Mouse (Mus musculus) erythroblast, embryonic 14.5 days (primary cell): Measurements from ENCODE around the gene Notum. TPM values are rescaled to one million over a fixed set of nuclear protein-coding genes. Genes with fewer than 3 reads are reported as not detected.
A peak's percentile ranks its signal among the peaks of the same experiment; 100 is the strongest.

Source experiments
- H3K27me3 ChIP-seq: 2 replicates; pipeline ENCODE4 v1.6.1; 2012; ENCODE audit warnings: inconsistent platforms; ENCODE audit not compliant: control insufficient read depth
- H3K36me3 ChIP-seq: 2 replicates; pipeline ENCODE4 v1.6.1; 2012; ENCODE audit warnings: mild to moderate bottlenecking, inconsistent platforms; ENCODE audit not compliant: control insufficient read depth
- H3K4me1 ChIP-seq: 2 replicates; pipeline ENCODE4 v1.6.1; 2012; ENCODE audit warnings: inconsistent platforms; ENCODE audit not compliant: control insufficient read depth
- H3K4me3 ChIP-seq: replicated peaks from 2 replicates; pipeline ENCODE3; 2012; ENCODE audit warnings: moderate library complexity, mild to moderate bottlenecking, inconsistent platforms
- H3K9me3 ChIP-seq: 2 replicates; pipeline ENCODE4 v1.6.1; 2012; ENCODE audit warnings: low read length, inconsistent platforms, mixed read lengths; ENCODE audit not compliant: control insufficient read depth
- GATA1 ChIP-seq: IDR thresholded peaks from 2 replicates; pipeline ENCODE4 v1.6.1; 2012; ENCODE audit warnings: low read length, inconsistent platforms, mixed read lengths
- TAL1 ChIP-seq: IDR thresholded peaks from 3 replicates; pipeline ENCODE4 v1.6.1; 2012; ENCODE audit warnings: low read length, inconsistent platforms, mixed read lengths
- polyA plus RNA-seq: library from polyadenylated mRNA; stranded (reverse); fragments of >175 nt; gene quantifications from 2 replicates; pipeline ENCODE4 v1.2.3, GENCODE M21; 2012

Notum gene
- polyA plus RNA-seq, 1 experiment = 0.02 TPM

DNA sequence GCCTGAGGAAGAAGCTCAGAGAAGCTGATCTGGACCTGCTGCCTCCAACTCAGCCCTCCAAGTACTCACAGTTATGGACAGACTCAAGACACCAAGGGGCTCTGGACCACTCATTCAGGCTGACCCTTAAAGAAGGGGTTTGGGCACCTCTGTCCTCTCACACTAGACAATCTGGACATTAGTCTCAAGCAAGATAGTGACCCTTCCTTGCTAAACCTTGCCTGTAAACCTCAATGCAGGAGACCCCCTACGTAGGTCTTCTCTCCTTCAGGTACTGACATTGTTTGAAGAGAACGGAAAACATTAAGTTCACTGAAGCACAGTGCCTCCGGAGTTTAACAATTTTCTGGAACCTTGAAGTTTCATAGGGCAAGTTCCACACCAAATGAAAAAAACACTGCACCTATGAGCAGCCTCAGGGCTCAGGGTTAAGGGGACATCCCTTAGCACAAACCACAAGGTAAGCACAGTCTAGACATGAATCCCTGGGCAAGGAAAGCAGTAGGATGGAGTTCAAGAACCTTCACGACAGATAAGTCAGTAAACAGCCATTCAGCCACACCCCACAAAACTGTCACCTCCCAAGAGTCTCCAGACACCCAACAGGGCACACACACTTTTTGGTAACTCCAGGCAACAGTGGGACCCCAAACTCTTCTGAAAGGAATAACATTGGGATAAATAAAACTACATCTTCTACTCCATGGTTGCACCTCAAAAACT is 29.1 kb downstream of the Notum start:
- Histone ChIP-seq H3K4me3 (peak overlapping the region; percentile 83), H3K36me3 (peaks cover 48% of the 10 kb centered on the region), H3K4me1 (peaks cover 80% of the 10 kb centered on the region), H3K9me3 (no peaks in the 10 kb centered on the region), H3K27me3 (no peaks in the 10 kb centered on the region)
- no peak for TF ChIP-seq TAL1
- no peak for TF ChIP-seq GATA1

DNA sequence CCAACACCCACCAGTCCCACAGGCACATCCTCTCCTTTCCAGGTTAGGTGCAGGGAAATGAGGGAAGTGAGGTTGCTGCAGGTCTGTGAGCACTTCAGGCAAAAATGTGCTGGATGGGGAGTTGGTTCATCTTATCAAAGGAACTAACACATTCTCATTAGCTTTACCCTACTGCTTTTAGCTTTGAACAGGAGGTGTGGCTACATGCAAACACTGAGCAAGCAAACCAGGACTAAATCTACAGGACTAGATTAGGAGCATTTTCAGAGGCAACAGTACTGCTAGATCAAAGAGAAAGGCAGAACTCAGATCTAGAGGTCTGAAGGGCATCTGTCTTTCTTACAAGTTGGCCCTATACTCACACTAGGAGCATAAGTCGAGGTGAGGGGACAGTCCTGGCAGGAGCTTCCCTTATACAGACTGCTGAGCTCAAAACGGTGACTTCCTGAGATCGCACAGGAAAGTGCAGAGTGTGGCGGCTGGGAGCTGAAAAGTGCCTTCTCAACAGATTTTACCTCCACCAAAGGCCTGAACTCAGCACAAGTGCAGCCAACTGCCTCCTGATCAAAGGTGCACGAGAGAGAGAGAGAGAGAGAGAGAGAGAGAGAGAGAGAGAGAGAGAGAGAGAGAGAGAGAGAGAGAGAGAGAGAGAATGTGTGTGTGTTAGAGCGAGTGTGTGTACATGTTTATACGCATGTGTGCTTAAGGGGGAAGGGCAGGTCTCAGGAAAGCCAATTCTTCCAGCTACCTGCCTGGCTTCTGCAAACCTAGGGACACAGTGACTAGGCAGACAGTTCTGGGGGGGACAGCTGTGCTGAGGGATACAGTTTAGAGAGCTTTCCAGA is 29.9 kb downstream of the Notum start:
- TF ChIP-seq GATA1 = no peak
- no peak for TF ChIP-seq TAL1
- Histone ChIP-seq H3K9me3 (no peaks in the 10 kb centered on the region), H3K27me3 (no peaks in the 10 kb centered on the region), H3K4me1 (peaks cover 83% of the 10 kb centered on the region), H3K4me3 (peak overlapping the region; percentile 83), H3K36me3 (peaks cover 55% of the 10 kb centered on the region)

DNA sequence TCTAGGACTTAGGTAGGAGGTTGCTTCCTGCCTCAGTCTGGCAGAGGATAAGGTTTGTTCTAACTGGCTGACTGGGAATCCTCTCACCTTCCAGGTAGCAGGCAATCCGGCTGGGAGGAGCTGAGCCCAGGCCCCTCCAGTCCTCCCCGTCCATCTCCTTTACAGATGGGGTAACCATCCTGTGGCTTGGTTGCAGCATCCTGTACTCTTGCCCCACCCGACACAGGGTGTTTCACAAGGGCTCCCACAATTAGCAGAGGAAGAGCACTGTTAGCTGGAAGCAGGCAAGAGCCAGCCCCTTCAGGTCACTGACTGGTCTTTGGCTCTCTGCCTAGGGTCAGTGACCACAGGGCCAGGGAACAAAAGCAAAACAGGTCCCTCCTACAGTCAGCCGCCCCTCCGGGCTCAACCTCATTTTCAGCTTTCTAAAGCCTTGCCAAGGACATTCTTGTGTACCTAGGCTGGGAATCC is 30.5 kb downstream of the Notum start:
- H3K4me3 ChIP-seq = peak overlapping the region; percentile 83
- no peak for TF ChIP-seq TAL1
- no peak for TF ChIP-seq GATA1
- H3K9me3 ChIP-seq = no peaks in the 10 kb centered on the region
- peaks cover 86% of the 10 kb centered on the region for H3K4me1 ChIP-seq
- no peaks in the 10 kb centered on the region for H3K27me3 ChIP-seq
- H3K36me3 ChIP-seq = peaks cover 59% of the 10 kb centered on the region

DNA sequence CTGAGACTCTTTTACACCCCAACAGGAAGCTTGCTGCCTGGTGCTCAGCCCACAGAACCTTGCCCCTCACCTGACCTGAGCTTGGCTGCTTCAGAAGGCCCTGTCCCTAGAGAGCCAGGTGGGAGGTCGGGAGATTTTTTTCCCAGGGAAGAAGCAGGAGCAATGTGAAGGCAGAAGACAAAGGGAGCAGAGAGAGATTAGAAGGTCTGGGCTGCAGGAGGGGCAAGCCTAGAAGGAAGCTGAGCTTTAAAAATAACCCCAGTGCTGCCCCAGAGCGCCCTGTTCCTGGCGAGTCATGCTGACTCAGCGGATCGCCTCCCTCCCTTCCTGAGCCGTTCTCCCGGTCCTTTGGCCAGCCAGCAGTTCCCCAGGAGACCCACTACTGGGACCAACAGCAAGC is 31.1 kb downstream of the Notum start:
- Histone ChIP-seq H3K36me3 (peaks cover 63% of the 10 kb centered on the region), H3K9me3 (no peaks in the 10 kb centered on the region), H3K4me1 (peaks cover 88% of the 10 kb centered on the region), H3K4me3 (peak overlapping the region; percentile 83), H3K27me3 (no peaks in the 10 kb centered on the region)
- TF ChIP-seq TAL1 (no peak), GATA1 (no peak)

DNA sequence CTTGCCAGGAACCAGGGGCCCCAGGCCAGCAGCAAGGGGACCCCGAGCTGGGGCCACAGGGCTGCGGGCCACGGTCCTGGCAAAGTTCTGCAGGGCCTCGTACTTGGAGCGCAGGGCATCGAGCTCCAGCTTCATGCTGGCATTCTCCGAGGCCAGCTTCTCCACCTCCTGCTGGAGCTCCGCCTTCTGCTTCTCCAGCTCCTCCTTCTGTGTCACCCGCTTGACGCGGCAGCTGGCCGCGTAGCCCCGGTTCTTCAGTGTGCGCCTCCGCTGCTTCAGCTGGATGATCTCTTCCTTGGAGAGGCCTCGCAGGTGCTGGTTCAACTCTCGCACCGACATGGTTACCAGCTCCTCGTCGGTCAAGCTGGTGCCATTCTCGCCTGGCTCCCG is 31.6 kb downstream of the Notum start:
- Histone ChIP-seq H3K4me1 (peaks cover 86% of the 10 kb centered on the region), H3K27me3 (no peaks in the 10 kb centered on the region), H3K36me3 (peaks cover 64% of the 10 kb centered on the region), H3K4me3 (peak overlapping the region; percentile 83), H3K9me3 (no peaks in the 10 kb centered on the region)
- TF ChIP-seq TAL1 (no peak), GATA1 (no peak)

DNA sequence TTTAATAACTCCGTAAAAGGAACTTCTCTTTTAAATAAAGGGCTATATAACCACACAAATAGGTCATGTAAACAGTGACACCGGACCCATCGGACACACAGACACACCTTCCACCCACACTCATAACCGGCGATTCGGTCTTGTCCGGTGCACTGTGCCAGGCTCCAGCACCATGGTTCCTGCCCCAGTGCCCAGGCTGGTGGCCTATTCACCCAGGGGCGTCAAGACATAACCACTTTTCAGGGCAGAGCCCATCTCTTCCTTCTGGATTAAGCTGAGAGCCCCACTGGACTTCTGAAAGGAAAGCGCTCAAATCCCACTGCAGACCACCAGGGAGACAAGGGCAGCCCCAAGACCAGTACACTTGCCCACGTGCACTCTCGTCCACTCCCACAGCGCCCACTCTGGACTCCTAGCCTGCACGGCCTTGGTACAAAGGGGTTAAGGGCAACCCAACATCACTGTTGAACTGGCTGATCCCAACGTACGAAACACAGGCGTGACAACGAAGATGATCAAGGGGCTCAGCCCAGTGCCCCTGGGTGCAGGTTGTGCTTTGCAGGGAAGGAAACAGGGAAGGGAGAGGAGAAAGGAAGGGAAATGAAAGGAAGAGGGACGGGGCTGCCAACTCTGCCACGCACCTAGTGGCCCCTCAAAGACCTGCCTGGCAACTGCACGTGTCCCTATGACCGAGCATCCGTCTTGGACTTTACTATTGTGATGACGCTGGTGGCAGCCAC is 32.2 kb downstream of the Notum start:
- Histone ChIP-seq H3K36me3 (peaks cover 68% of the 10 kb centered on the region), H3K27me3 (no peaks in the 10 kb centered on the region), H3K4me3 (peak overlapping the region; percentile 83), H3K9me3 (no peaks in the 10 kb centered on the region), H3K4me1 (peaks cover 86% of the 10 kb centered on the region)
- TF ChIP-seq GATA1 (no peak), TAL1 (no peak)

DNA sequence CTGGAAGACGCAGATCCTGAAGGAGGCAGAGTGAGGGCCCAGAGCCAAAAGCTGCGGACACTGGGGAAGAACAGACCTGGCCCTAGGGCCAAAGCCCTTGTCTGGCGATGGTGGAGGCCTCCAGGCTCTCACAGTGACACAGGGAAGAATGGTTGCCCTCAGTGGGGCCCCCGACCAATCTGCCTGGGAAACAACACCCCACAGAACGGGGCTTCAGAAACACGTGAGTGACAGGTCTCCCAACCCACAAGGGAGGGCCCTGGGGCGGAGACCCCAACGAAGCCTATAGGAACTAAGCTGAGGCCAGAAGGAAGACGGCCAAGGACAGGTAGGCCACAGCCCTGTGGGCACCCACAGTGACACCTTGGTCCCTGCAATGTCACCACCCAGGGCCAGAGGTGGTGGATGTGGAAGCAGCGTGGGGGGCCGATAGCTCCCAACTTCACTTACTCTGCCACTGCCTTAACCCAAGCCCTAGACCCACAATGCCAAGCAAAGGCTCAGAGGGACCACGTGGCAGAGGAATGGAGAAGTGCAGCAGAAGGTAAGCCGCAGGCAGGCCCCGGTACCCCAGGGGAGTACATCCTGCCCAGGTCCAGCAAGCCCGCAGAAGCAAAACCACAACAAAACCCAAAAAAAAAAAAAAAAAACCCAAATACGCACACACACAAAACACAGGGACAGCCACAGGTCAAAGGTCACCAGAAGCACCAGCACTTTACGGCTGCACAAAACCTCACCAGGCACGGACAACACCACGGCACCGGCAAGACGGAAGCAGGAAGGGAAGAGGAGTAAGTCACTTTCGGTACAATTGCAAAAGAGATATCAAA is 33.3 kb downstream of the Notum start:
- no peaks in the 10 kb centered on the region for H3K27me3 ChIP-seq
- peak overlapping the region; percentile 45 for H3K4me3 ChIP-seq
- peaks cover 79% of the 10 kb centered on the region for H3K36me3 ChIP-seq
- peaks cover 94% of the 10 kb centered on the region for H3K4me1 ChIP-seq
- no peaks in the 10 kb centered on the region for H3K9me3 ChIP-seq
- no peak for TF ChIP-seq TAL1
- no peak for TF ChIP-seq GATA1

DNA sequence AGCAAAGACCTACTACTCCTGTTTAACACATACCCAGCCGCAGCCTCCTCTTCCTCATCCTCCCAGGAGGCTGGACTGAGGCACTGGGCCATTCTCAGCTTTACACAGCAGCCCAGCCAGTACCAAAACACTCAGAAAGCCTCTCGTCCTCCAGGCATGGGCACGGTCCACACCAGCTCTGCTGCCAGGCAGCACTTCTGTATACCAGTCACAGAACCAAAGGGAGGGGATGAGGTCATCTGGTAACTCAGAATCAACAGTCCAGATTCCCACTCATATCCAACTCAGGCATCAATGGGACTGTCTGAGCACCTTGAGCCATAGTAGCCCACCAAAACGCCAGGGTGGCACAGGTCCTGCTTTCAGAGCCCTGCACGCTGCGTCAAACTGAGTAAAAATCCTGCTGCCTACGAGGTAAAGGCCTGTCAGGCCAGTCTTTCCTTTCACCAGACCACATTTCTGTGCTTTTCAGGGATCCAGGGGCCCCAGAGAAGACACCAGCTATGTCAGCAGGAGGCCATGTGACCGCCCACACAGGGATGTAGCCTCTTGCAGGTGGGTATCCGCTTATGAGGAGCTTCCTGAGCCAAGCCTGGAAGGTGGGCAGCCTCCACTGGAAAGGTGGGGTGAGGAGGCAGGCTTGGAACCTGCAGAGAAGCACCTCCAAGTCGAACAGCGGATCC is 34.0 kb downstream of the Notum start:
- TF ChIP-seq GATA1 (no peak), TAL1 (no peak)
- H3K4me3 ChIP-seq = no peak overlapping the region
- no peaks in the 10 kb centered on the region for H3K9me3 ChIP-seq
- H3K36me3 ChIP-seq = peaks cover 86% of the 10 kb centered on the region
- peaks cover 93% of the 10 kb centered on the region for H3K4me1 ChIP-seq
- H3K27me3 ChIP-seq = no peaks in the 10 kb centered on the region
